Mouse (Mus musculus) erythroblast, adult 5-6 weeks (primary cell): ENCODE results near the gene Rnd1. TPM values are rescaled to one million over a fixed set of nuclear protein-coding genes. Genes with fewer than 3 reads are reported as not detected.

ENCODE experiments used
- ATAC-seq: replicated peaks from 2 replicates; pipeline ENCODE4 v1.8.0; 2016; ENCODE audit warnings: moderate number of reproducible peaks, mild to moderate bottlenecking, moderate TSS enrichment, inconsistent platforms; ENCODE audit not compliant: poor library complexity, low FRiP score, severe bottlenecking
- total RNA-seq, 2 experiments: library from RNA; stranded (forward) in 1 of 2; stranded (reverse) in 1 of 2; fragments of 150-400 nt in 1 of 2; fragments of 200-764, 138-1000 nt in 1 of 2; gene quantifications; 2 replicates each; pipeline versions ENCODE4 v1.2.3 to v1.2.4; 2015 to 2017; ENCODE audit warnings: low replicate concordance in 2 of 2

Rnd1 gene
- total RNA-seq, 2 experiments from 2014 or later: 2.2 TPM; not detected in 1

DNA sequence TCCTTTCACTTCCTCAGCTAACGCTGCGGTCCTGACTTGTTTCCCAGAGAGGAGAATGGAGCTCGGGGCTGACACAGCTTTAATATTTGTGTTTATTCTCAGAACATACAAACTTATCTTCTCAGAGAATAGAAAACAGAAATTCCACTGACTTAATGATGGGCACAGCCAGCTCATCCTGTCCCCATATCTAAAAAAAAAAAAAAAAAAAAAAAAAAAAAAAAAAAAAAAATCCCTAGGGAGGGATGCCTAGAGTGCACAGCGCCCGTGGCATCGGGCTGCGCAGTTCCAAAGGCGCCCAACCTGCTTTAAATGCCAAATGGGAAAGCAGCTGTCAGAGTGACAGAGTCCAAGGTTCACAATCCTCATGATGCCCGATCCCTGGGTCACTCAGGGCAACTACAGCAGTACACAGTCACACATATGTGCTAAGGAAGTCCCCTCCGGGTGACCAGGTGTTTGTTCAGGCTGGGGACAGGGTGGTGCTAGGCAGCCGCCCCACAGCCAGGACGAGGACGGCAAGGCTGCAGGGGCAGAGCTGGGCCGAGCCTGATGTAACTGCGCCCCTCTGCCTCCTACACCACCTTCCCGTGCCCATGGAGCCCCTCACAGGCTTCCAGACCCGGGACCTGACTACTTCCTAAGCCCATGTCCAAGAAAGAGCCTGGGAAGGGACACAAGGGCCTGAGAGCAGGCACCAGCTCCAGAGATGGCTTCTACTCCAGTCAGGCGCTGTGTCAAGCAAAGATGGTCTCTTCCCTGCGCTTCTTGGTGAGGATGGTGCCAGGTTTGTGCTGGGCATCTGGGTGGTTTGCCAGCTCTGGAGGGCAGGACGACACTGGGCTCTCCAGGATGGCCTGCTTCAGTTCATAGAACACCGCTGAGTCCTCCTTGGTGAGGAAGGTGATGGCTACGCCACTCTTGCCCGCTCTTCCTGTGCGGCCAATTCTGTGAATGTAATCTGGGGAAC lies 31.9 kb downstream of the Rnd1 start:
- no peak for ATAC-seq

- ATAC-seq: no peak
Observed at GRCm38 (mm10) chr15:98644406-98644805, 32.9 kb downstream of the Rnd1 start.

DNA sequence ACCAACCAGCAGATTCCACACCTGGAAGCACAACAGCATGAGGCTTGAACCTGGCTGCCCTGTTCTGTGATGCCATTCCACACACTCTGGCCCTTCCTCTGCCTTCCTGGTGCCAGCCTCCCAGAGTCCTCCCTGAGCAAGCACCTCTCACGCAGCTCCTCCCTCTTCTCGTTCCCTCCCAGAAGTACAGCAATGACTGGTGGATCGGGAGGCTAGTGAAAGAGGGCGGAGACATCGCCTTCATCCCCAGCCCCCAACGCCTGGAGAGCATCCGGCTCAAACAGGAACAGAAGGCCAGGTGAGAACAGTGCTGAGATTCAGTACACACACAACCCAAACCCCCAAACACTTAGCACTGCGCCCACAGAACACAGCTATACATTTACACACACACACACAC lies 37.1 kb downstream of the Rnd1 start:
- no peak for ATAC-seq

GRCm38 (mm10) chr15:98637155-98637554 lies 40.1 kb downstream of the Rnd1 start:
- ATAC-seq: no peak

- ATAC-seq: no peak
Observed at GRCm38 (mm10) chr15:98636517-98636916, 40.7 kb downstream of the Rnd1 start.

DNA sequence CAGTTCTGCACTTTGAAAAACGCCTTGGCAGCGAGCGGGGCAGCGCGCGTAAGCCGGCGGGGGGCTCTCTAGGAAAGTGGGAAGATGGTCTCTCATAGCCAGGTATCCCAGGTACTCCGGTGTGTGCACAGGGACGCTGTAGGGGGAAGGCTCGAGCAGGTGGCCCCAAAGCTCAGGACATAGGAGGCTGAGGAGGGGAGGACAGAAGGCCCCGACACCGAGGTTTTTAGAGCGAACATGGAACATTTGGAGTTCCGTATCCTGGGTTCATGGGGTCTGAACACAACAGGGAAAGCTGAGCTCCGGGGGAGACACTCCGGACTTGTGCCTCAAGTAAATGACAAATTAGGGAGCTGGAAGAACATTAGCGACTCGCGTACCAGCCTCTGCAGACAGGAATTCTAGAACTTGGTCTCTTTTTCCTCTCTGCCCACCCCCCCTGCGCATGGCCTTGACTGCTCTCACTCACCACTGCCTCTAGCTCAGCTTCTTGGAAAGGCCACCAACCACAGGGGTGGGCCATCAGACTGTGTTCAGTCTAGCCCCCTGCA lies 41.9 kb downstream of the Rnd1 start:
- no peak for ATAC-seq

GRCm38 (mm10) chr15:98634541-98635081 lies 42.6 kb downstream of the Rnd1 start:
- no peak for ATAC-seq

DNA sequence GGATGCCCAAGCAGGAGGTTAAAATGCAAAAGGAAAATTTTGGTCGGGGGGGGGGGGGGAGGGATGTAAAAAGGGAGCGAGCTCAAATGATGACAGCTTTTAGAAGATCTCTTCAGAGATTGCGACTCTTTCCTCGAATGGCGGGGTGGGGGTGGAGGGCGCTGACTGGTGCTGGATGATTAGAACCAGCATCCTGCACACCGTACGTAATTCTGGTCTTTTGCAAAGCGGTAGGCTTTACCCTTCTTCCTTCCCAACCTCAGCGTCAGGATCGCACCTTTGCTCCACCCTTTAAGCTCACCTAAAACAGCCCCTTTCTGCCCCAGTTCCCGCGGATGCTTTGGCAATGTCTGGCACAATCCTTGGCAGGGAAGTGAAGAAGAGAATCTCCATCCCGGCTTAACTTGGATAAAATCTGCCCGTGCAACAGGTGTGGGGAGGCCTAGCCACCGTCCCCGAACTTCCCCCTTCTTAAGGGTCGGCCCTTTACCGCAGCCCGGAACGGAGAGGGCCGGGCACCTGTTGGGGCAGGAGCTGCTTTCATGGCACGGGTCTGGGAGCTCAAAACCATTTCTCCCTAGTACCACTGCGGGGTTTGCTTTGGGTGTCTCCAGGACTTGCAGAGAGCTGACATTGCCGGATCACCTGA lies 43.3 kb downstream of the Rnd1 start:
- no peak for ATAC-seq

- no peak for ATAC-seq
Observed at GRCm38 (mm10) chr15:98632921-98633320, 44.3 kb downstream of the Rnd1 start.

DNA sequence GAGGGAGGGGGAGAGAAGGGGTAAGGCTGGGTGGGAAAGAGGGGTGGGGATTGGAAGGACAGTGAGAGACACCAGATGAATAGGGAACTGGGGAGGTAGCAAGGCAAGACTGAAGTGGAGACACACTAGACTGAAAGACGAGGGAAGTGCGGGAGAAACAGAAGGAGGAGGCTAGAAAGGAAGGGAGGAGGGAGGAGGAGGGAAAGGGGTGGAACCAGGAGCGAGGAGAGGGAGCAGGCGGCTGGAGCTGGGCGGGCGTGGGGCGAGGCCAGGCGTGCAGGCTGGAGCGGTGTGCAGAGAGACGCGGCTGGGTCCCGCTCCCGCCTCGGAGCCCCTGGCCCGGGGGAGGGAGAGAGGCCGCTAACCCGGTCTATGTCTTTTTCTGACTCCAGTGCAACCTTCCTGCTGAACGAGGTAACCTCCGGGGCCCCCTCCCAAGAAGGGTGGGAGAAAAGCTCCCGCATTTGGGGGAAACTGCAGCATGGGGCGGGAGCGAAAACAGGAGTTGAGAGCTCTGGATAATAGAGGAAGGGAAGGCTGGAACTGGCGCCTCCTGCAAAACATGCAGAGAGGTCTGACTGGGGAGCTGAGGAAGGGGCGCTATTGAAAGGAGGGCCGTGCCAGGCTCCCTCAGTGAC lies 45.0 kb downstream of the Rnd1 start:
- no peak for ATAC-seq

GRCm38 (mm10) chr15:98631493-98631892 lies 45.8 kb downstream of the Rnd1 start:
- peak; percentile 56 for ATAC-seq

GRCm38 (mm10) chr15:98630540-98630939 lies 46.7 kb downstream of the Rnd1 start, which contains the start of gene Cacnb3:
Gene Cacnb3, plus strand, starts transcription at chr15:98630840.
- ATAC-seq: no peak

DNA sequence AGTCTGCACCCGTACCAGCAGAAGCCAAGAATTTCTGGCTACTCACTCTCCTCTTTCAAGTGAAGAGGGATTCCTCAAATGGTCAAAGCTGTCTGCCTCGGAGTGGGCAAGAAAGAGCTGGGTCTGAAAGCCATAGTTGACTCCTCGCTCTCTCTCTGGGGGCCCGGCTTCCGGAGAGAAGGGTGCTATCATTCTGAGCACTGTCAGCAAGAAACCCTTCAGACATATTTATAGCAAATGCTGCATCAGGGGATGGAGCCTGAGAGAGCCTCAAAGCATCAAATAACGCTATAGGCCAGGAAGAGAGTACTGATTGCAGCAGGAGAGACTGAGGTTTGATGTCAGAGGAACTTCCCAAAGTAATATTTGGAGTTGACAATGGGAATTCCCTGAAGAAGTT lies 47.8 kb downstream of the Rnd1 start:
- ATAC-seq: no peak

DNA sequence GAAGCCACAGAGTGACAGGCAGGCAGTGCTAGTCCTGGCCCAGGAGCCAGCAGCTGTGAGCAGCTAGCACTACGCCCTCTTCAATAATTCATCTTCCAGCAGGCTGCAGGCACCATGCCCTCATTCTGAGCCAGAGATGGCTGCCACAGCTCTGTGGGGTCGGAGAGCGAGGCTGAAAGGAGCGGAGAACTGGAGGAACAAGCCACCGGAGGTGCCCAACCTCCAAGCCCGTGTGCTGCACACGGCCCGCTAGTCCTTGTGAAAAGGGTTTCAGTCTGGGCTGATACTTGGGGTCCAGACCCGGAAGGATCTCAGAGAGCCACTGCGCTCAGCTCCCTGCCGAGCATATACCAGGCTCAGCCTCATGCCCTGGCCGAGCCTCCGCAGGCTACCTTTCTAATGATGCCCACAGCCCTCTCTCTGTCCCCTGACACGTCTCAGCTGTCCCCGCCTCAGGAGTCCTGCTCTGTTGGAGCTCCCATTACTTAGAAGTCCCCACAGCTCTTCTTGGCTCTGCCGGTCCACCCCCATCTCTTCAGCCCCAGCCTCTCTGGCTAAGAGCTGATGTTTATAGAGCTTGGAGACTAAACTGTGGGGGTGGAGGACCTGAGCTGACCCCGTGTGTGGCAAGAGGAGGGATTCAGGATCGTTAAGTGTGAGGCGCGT lies 48.5 kb downstream of the Rnd1 start:
- ATAC-seq: no peak

GRCm38 (mm10) chr15:98626487-98627212 lies 50.6 kb downstream of the Rnd1 start:
- no peak for ATAC-seq

- ATAC-seq: no peak
Observed at GRCm38 (mm10) chr15:98626078-98626477, 51.2 kb downstream of the Rnd1 start.

DNA sequence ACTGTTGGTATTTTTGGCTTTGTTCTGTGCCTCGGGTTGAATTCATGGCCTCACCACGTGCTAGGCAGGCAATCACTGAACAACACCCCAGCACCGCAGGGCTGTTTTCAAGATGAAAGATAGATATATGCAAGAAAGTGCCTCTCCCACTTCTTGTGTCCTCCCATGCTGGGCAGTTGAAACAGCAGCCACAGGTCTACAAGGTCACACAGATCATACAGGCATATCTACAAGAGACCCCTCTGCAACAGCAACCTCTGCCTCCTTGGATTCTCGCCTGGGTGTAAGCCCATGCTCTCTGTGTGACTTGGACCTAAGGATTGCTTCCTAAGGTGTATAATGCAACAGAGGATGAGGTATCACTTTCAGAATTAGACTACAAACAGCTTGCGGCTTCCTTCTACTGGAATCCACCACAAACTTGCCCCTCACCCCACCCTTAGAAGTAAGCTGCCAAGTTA lies 53.9 kb downstream of the Rnd1 start:
- ATAC-seq: no peak

- ATAC-seq: no peak
Observed at GRCm38 (mm10) chr15:98622721-98623120, 54.5 kb downstream of the Rnd1 start.

DNA sequence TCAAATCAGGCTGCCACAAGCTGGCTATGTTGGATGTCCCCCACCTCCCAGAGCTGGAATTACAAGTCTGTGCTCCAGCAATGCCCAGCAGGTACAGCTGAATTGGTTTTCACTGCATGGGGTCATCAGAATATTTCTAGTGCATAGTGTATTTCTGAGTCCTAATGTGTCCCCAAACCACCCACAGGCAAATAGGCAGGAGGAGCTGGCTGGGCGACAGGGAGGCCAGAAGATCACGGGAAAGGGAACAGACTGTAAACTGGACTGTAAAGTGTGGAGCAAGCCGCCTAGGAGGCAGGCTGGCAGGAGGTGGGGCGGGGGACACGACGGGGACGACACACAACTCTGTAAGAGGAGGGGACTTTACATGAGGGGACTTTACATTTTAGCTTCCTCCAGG lies 55.1 kb downstream of the Rnd1 start:
- no peak for ATAC-seq
